Mouse (Mus musculus): ENCODE measurements around the gene Tshz2.

DNA sequence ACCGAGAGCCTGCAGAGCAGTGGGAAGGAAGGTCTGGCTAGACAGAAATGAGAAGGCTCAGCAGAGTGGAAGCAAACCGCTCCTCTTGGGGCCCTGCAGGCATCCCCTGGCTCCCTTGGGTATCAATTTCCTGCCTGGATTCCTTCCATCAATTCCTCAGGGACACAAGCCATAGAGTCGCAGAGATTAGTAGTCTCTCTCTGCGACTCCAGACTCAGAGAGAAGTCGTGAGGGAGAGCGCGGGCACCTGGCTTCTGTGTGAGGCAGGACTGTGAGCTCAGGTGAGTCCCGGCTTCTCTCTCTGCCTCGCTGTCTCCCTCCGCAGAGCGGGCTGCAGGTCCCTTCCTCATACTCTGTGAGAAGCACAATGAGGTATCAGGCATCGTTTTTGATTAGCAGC lies 363.2 kb downstream of the Tshz2 start:
- no peak for TF ChIP-seq CTCF (IDR thresholded peaks at IDR 0.05; ENCODE audit: extremely low read depth, insufficient read length, insufficient replicate concordance, low read depth, low read length)
- no peak for TF ChIP-seq POLR2A (IDR thresholded peaks at IDR 0.05; ENCODE audit: low read depth, low read length)

Measured in small intestine, adult 2 months (tissue).